Mouse (Mus musculus): ENCODE results near the gene Rapgef5.

Rapgef5 gene

GRCm38 (mm10) chr12:117516179-117516578 is at the start of gene Rapgef5:
TSS of gene Rapgef5 (plus strand) at chr12:117516479.
- no peak for DNase-seq (ENCODE audit: low spot score)

- no peak for DNase-seq (ENCODE audit: low spot score)
Observed at GRCm38 (mm10) chr12:117468329-117468728, 48.0 kb upstream of the Rapgef5 start.

GRCm38 (mm10) chr12:117479014-117479413 is 37.3 kb upstream of the Rapgef5 start:
- no peak for DNase-seq (ENCODE audit: low spot score)

- DNase-seq (ENCODE audit: low spot score), result no peak
Observed at GRCm38 (mm10) chr12:117479680-117480079, 36.6 kb upstream of the Rapgef5 start.

- no peak for DNase-seq (ENCODE audit: low spot score)
Observed at GRCm38 (mm10) chr12:117480958-117481357, 35.3 kb upstream of the Rapgef5 start.

- DNase-seq (ENCODE audit: low spot score), result no peak
Observed at GRCm38 (mm10) chr12:117482665-117483064, 33.6 kb upstream of the Rapgef5 start.

GRCm38 (mm10) chr12:117486118-117487057 is 29.9 kb upstream of the Rapgef5 start:
- DNase-seq (ENCODE audit: low spot score), result no peak

- DNase-seq (ENCODE audit: low spot score), result no peak
Observed at GRCm38 (mm10) chr12:117496501-117497176, 19.6 kb upstream of the Rapgef5 start.

- DNase-seq (ENCODE audit: low spot score), result no peak
Observed at GRCm38 (mm10) chr12:117497361-117497760, 18.9 kb upstream of the Rapgef5 start.

- no peak for DNase-seq (ENCODE audit: low spot score)
Observed at GRCm38 (mm10) chr12:117499242-117499641, 17.0 kb upstream of the Rapgef5 start.

GRCm38 (mm10) chr12:117501180-117501579 is 15.1 kb upstream of the Rapgef5 start:
- DNase-seq (ENCODE audit: low spot score), result no peak

- no peak for DNase-seq (ENCODE audit: low spot score)
Observed at GRCm38 (mm10) chr12:117502834-117503233, 13.4 kb upstream of the Rapgef5 start.

GRCm38 (mm10) chr12:117505163-117505562 is 11.1 kb upstream of the Rapgef5 start:
- DNase-seq (ENCODE audit: low spot score), result no peak

GRCm38 (mm10) chr12:117507772-117508171 is 8.5 kb upstream of the Rapgef5 start:
- DNase-seq (ENCODE audit: low spot score), result no peak

GRCm38 (mm10) chr12:117509919-117510318 is 6.4 kb upstream of the Rapgef5 start:
- DNase-seq (ENCODE audit: low spot score), result no peak

GRCm38 (mm10) chr12:117512468-117512867 is 3.8 kb upstream of the Rapgef5 start:
- no peak for DNase-seq (ENCODE audit: low spot score)

GRCm38 (mm10) chr12:117513150-117513932 is 2.9 kb upstream of the Rapgef5 start:
- no peak for DNase-seq (ENCODE audit: low spot score)

- DNase-seq (ENCODE audit: low spot score), result no peak
Observed at GRCm38 (mm10) chr12:117517275-117517936, 1.1 kb downstream of the Rapgef5 start.

GRCm38 (mm10) chr12:117524311-117525013 is 8.2 kb downstream of the Rapgef5 start:
- DNase-seq (ENCODE audit: low spot score), result no peak

GRCm38 (mm10) chr12:117527889-117528288 is 11.6 kb downstream of the Rapgef5 start:
- no peak for DNase-seq (ENCODE audit: low spot score)

- no peak for DNase-seq (ENCODE audit: low spot score)
Observed at GRCm38 (mm10) chr12:117528509-117529145, 12.3 kb downstream of the Rapgef5 start.

Measured in c-Kit-positive CD71-positive TER-119-positive erythroid progenitor cells, embryonic 14.5 days (primary cell).